Mouse (Mus musculus) leukemia stem cell, adult 10-12 weeks (primary cell): ENCODE results near the gene Btbd35f2. TPM values are rescaled to one million over a fixed set of nuclear protein-coding genes. Genes with fewer than 3 reads are reported as not detected.

ENCODE experiments used
- polyA plus RNA-seq: library from polyadenylated mRNA; stranded (reverse); fragments of >175 nt; gene quantifications from 2 replicates; pipeline ENCODE4 v1.2.3, GENCODE M21; 2012; ENCODE audit warnings: low replicate concordance

Gene Btbd35f2
- not detected in 2 replicates for polyA plus RNA-seq

DNA sequence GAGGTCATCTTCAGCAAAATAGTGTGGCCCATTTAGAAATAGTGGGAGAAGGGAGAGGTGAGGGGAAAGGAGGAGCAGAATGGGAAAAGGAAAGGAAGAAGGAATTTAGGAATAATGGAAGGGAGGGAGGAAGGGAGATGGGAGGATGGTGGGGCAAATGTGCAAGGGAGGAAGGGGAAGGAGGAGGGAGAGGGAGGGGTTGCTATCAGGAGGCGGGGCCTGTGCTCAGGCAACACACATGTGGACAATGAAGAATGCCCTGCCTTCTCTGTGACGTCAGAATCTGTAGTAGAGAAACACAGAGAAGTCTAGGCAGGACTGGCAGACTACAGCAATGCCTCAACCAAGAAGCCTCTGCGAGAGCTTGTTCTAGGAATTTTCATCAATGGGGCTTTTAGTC lies at the start of gene Btbd35f2:
Gene Btbd35f2, plus strand, starts transcription at position 301 of the 400 bp plus-strand sequence.

Other genes with a start within 250 kb of the Btbd35f2 start
- gene Btbd35f22, start 230.6 kb upstream of the Btbd35f2 start, polyA plus RNA-seq, result not detected in 2 replicates